13 mouse cellular contexts compared by ENCODE assay signal in the genomic region with DNA sequence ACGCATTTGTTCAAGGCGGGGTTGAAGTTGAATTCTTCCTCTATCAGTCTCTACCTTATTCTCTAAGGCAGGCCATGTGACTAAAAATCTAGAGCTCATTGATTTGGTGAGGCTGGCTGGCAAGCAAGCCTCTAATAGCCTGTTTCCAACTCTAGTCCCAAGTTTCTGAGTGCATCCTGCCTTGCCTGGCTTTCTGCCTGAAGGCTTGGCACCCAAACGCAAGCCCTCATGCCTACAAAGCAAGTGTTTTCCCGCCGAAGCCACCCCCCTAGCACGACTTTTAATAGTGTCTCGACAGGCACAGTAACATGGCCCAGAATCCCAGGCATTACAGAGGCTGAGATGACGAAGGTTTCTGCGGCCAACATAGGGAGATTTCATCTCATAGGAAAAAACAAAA. TPM values are rescaled to one million over a fixed set of nuclear protein-coding genes. Genes with fewer than 3 reads are reported as not detected.
DNase-seq lines count a peak whose midpoint lies in the region; ATAC-seq lines count a peak whose summit lies in the region.
"Had no signal": no experiment of that assay in that cellular context is flagged by ENCODE, and none has a peak within 500 bp of the region (broad histone marks: within the 10 kb centered on the region; RNA-seq: fewer than 3 reads in every experiment).

No protein-coding gene starts in this region.

- no peak overlapping the region for H3K4me3 ChIP-seq in heart, embryonic 11.5 days (ENCODE audit: low read depth, low read length)
- H3K4me3 ChIP-seq: embryonic facial prominence, embryonic 15.5 days; limb, embryonic 15.5 days; myocyte had no signal

- 87% methylated on average over 9 of the region's 9 CpGs for whole genome bisulfite sequencing in heart, embryonic 11.5 days (ENCODE audit: insufficient replicate concordance)

- intact Hi-C loops in left cerebral cortex, postnatal 4 days (cut with DNase I): no loop called here

- no peak overlapping the region for H3K9ac ChIP-seq in heart, embryonic 11.5 days (ENCODE audit: low read depth, low read length)
- H3K9ac ChIP-seq: embryonic facial prominence, embryonic 15.5 days; limb, embryonic 15.5 days had no signal

- no peaks in the 10 kb centered on the region for H3K4me1 ChIP-seq in heart, embryonic 11.5 days (ENCODE audit: control insufficient read depth, insufficient read depth, low read length)
- H3K4me1 ChIP-seq: embryonic facial prominence, embryonic 15.5 days; limb, embryonic 15.5 days had no signal

- H3K36me3 ChIP-seq in heart, embryonic 11.5 days (ENCODE audit: control insufficient read depth, insufficient read depth, low read length): peaks cover 23% of the 10 kb centered on the region

- H3K9me3 ChIP-seq in heart, embryonic 11.5 days (replicated peaks; ENCODE audit: control insufficient read depth, low read length): no peaks in the 10 kb centered on the region
- H3K9me3 ChIP-seq: embryonic facial prominence, embryonic 15.5 days; limb, embryonic 15.5 days had no signal

- H3K4me2 ChIP-seq in heart, embryonic 11.5 days: no peak overlapping the region
- H3K4me2 ChIP-seq: embryonic facial prominence, embryonic 15.5 days; limb, embryonic 15.5 days had no signal

- peak; percentile 7 for DNase-seq in heart, adult 8-10 months (ENCODE audit: low spot score)
- DNase-seq in cerebellum, adult 8-10 months: peak; percentile 21
- peak; percentile 35 to 73 for DNase-seq in layer of hippocampus, adult 18-20 months (ENCODE audit: low spot score in 2 of 2)
- peak; percentile 70 for DNase-seq in left cerebral cortex, postnatal 4 days
- DNase-seq in urinary bladder, postnatal 10 days (ENCODE audit: low spot score): no peak
- no peak for DNase-seq in lung, postnatal 14 days
- DNase-seq: lung, postnatal 10 days had no signal

- no peaks in the 10 kb centered on the region for H3K27me3 ChIP-seq in heart, embryonic 11.5 days (ENCODE audit: control insufficient read depth, insufficient read depth, low read length)
- H3K27me3 ChIP-seq: embryonic facial prominence, embryonic 15.5 days; limb, embryonic 15.5 days had no signal

- no peak overlapping the region for H3K27ac ChIP-seq in heart, embryonic 11.5 days (ENCODE audit: low read depth, low read length)
- H3K27ac ChIP-seq: embryonic facial prominence, embryonic 15.5 days; limb, embryonic 15.5 days had no signal

- no peak for ATAC-seq in heart, embryonic 11.5 days (replicated peaks; ENCODE audit: insufficient number of reproducible peaks, low FRiP score, low TSS enrichment)
- no peak for ATAC-seq in megakaryocyte progenitor cell, adult 5-6 weeks (replicated peaks; ENCODE audit: poor library complexity)
- ATAC-seq: CD4-positive, CD25-positive, alpha-beta regulatory T cell, adult 4 months had no signal

RNA-seq across cellular contexts. Expression of a gene that starts 13.3 kb away (rescaled TPM):
- total RNA-seq in heart, adult 8-10 months (2022): 100 to 1,000 TPM; 138 to 173 (median 153) TPM
- polyA plus RNA-seq in heart, embryonic 11.5 days (2014; fragmentation: Nextera tagmentation; extraction: Ambion mirVana): 27.5 and 36.5 TPM in 2 replicates
- total RNA-seq in layer of hippocampus, adult 18-20 months (2021): 100 to 1,000 TPM; 200 to 205 TPM
- 100 to 1,000 TPM in 1 of 2 experiments, 10 to 100 TPM in 1; 97.8 to 109 TPM for total RNA-seq in left cerebral cortex, postnatal 4 days (2021)
- 26.4 and 31.7 TPM in 2 replicates for total RNA-seq in megakaryocyte progenitor cell, adult 5-6 weeks (2015)
- total RNA-seq in megakaryocyte progenitor cell, adult 5-6 weeks (2017): 11.2 and 24.7 TPM in 2 replicates

Comparison
In these comparisons a context has a peak if more than half of its experiments do, and no peak if none do; other contexts are left out.
1. DNase-seq: peak in heart, adult 8-10 months (single experiment), cerebellum, adult 8-10 months (single experiment), layer of hippocampus, adult 18-20 months (2 of 2) and left cerebral cortex, postnatal 4 days (single experiment); none in urinary bladder, postnatal 10 days (single experiment) and lung, postnatal 14 days (single experiment).